Mouse (Mus musculus): ENCODE data around the gene Pan3. TPM values are rescaled to one million over a fixed set of nuclear protein-coding genes. Genes with fewer than 3 reads are reported as not detected.

Gene Pan3
- total RNA-seq, 1 experiment, result 57.3 TPM

- no peaks in the 10 kb centered on the region for H3K36me3 ChIP-seq (ENCODE audit: control insufficient read depth, insufficient read depth, low read length, poor library complexity, severe bottlenecking)
- in situ Hi-C loops (cut with MboI; ENCODE audit: low sequenced_read_pairs in 2 of 2, unreplicated experiment in 2 of 2), result no loop called here
- H3K4me3 ChIP-seq (ENCODE audit: insufficient read depth in 1 of 2, low read depth in 1 of 2, low read length in 2 of 2, poor library complexity in 1 of 2, severe bottlenecking in 1 of 2), result no peak overlapping the region
- H3K9ac ChIP-seq (ENCODE audit: insufficient read depth, low read depth, low read length, poor library complexity, severe bottlenecking), result no peak overlapping the region
- no peak for DNase-seq (ENCODE audit: low read depth, low spot score)
- no peak overlapping the region for H3K27ac ChIP-seq (ENCODE audit: insufficient read depth, low read depth, low read length, poor library complexity, severe bottlenecking)
- H3K4me1 ChIP-seq (ENCODE audit: control insufficient read depth in 2 of 2, insufficient read depth in 2 of 2, low read length in 2 of 2, poor library complexity in 1 of 2), result no peaks in the 10 kb centered on the region
- TF ChIP-seq ZNF384 (IDR thresholded peaks at IDR 0.05; ENCODE audit: low read depth, low read length) (no peak), MAFK (IDR thresholded peaks at IDR 0.05; ENCODE audit: insufficient read depth, low read depth, low read length) (no peak), ZC3H11A (IDR thresholded peaks at IDR 0.05; ENCODE audit: borderline replicate concordance, low read depth, low read length) (no peak), CHD2 (IDR thresholded peaks at IDR 0.05; ENCODE audit: low read depth, low read length) (no peak), HCFC1 (IDR thresholded peaks at IDR 0.05; ENCODE audit: borderline replicate concordance, insufficient read depth, low read length) (no peak)
- no peaks in the 10 kb centered on the region for H3K9me3 ChIP-seq (ENCODE audit: control insufficient read depth, insufficient read depth, low read depth, low read length)
Measured at GRCm38 (mm10) chr5:147473071-147473470, 43.1 kb downstream of the Pan3 start.

- Histone ChIP-seq H3K4me1 (ENCODE audit: control insufficient read depth in 2 of 2, insufficient read depth in 2 of 2, low read length in 2 of 2, poor library complexity in 1 of 2) (no peaks in the 10 kb centered on the region), H3K9ac (ENCODE audit: insufficient read depth, low read depth, low read length, poor library complexity, severe bottlenecking) (no peak overlapping the region), H3K36me3 (ENCODE audit: control insufficient read depth, insufficient read depth, low read length, poor library complexity, severe bottlenecking) (no peaks in the 10 kb centered on the region), H3K4me3 (ENCODE audit: insufficient read depth in 1 of 2, low read depth in 1 of 2, low read length in 2 of 2, poor library complexity in 1 of 2, severe bottlenecking in 1 of 2) (no peak overlapping the region), H3K9me3 (ENCODE audit: control insufficient read depth, insufficient read depth, low read depth, low read length) (no peaks in the 10 kb centered on the region), H3K27ac (ENCODE audit: insufficient read depth, low read depth, low read length, poor library complexity, severe bottlenecking) (no peak overlapping the region)
- no peak for DNase-seq (ENCODE audit: low read depth, low spot score)
- no peak for TF ChIP-seq CHD2 (IDR thresholded peaks at IDR 0.05; ENCODE audit: low read depth, low read length)
- TF ChIP-seq MAFK (IDR thresholded peaks at IDR 0.05; ENCODE audit: insufficient read depth, low read depth, low read length), result no peak
- no peak for TF ChIP-seq ZC3H11A (IDR thresholded peaks at IDR 0.05; ENCODE audit: borderline replicate concordance, low read depth, low read length)
- no peak for TF ChIP-seq ZNF384 (IDR thresholded peaks at IDR 0.05; ENCODE audit: low read depth, low read length)
- no peak for TF ChIP-seq HCFC1 (IDR thresholded peaks at IDR 0.05; ENCODE audit: borderline replicate concordance, insufficient read depth, low read length)
- in situ Hi-C loops (cut with MboI; ENCODE audit: low sequenced_read_pairs in 2 of 2, unreplicated experiment in 2 of 2), result no loop called here
Measured at GRCm38 (mm10) chr5:147473856-147474255, 43.9 kb downstream of the Pan3 start.

- Histone ChIP-seq H3K4me3 (ENCODE audit: insufficient read depth in 1 of 2, low read depth in 1 of 2, low read length in 2 of 2, poor library complexity in 1 of 2, severe bottlenecking in 1 of 2) (no peak overlapping the region), H3K9ac (ENCODE audit: insufficient read depth, low read depth, low read length, poor library complexity, severe bottlenecking) (no peak overlapping the region), H3K9me3 (ENCODE audit: control insufficient read depth, insufficient read depth, low read depth, low read length) (no peaks in the 10 kb centered on the region), H3K4me1 (ENCODE audit: control insufficient read depth in 2 of 2, insufficient read depth in 2 of 2, low read length in 2 of 2, poor library complexity in 1 of 2) (no peaks in the 10 kb centered on the region), H3K36me3 (ENCODE audit: control insufficient read depth, insufficient read depth, low read length, poor library complexity, severe bottlenecking) (no peaks in the 10 kb centered on the region; the same call in 1 of the 2 replicates), H3K27ac (ENCODE audit: insufficient read depth, low read depth, low read length, poor library complexity, severe bottlenecking) (no peak overlapping the region)
- in situ Hi-C loops (cut with MboI; ENCODE audit: low sequenced_read_pairs in 2 of 2, unreplicated experiment in 2 of 2), result no loop called here
- TF ChIP-seq HCFC1 (IDR thresholded peaks at IDR 0.05; ENCODE audit: borderline replicate concordance, insufficient read depth, low read length) (no peak), ZNF384 (IDR thresholded peaks at IDR 0.05; ENCODE audit: low read depth, low read length) (no peak), ZC3H11A (IDR thresholded peaks at IDR 0.05; ENCODE audit: borderline replicate concordance, low read depth, low read length) (no peak), MAFK (IDR thresholded peaks at IDR 0.05; ENCODE audit: insufficient read depth, low read depth, low read length) (no peak), CHD2 (IDR thresholded peaks at IDR 0.05; ENCODE audit: low read depth, low read length) (no peak)
- DNase-seq (ENCODE audit: low read depth, low spot score), result no peak
Measured at GRCm38 (mm10) chr5:147476109-147476508, 46.1 kb downstream of the Pan3 start.

GRCm38 (mm10) chr5:147477106-147477505 lies 47.1 kb downstream of the Pan3 start:
- DNase-seq (ENCODE audit: low read depth, low spot score), result no peak
- Histone ChIP-seq H3K9ac (ENCODE audit: insufficient read depth, low read depth, low read length, poor library complexity, severe bottlenecking) (no peak overlapping the region), H3K9me3 (ENCODE audit: control insufficient read depth, insufficient read depth, low read depth, low read length) (no peaks in the 10 kb centered on the region), H3K4me1 (ENCODE audit: control insufficient read depth in 2 of 2, insufficient read depth in 2 of 2, low read length in 2 of 2, poor library complexity in 1 of 2) (no peaks in the 10 kb centered on the region), H3K27ac (ENCODE audit: insufficient read depth, low read depth, low read length, poor library complexity, severe bottlenecking) (no peak overlapping the region), H3K4me3 (ENCODE audit: insufficient read depth in 1 of 2, low read depth in 1 of 2, low read length in 2 of 2, poor library complexity in 1 of 2, severe bottlenecking in 1 of 2) (no peak overlapping the region), H3K36me3 (ENCODE audit: control insufficient read depth, insufficient read depth, low read length, poor library complexity, severe bottlenecking) (no peaks in the 10 kb centered on the region; the same call in 1 of the 2 replicates)
- TF ChIP-seq ZNF384 (IDR thresholded peaks at IDR 0.05; ENCODE audit: low read depth, low read length) (no peak), ZC3H11A (IDR thresholded peaks at IDR 0.05; ENCODE audit: borderline replicate concordance, low read depth, low read length) (no peak), MAFK (IDR thresholded peaks at IDR 0.05; ENCODE audit: insufficient read depth, low read depth, low read length) (no peak), HCFC1 (IDR thresholded peaks at IDR 0.05; ENCODE audit: borderline replicate concordance, insufficient read depth, low read length) (no peak), CHD2 (IDR thresholded peaks at IDR 0.05; ENCODE audit: low read depth, low read length) (no peak)
- in situ Hi-C loops (cut with MboI; ENCODE audit: low sequenced_read_pairs in 2 of 2, unreplicated experiment in 2 of 2), result no loop called here

- Histone ChIP-seq H3K36me3 (ENCODE audit: control insufficient read depth, insufficient read depth, low read length, poor library complexity, severe bottlenecking) (no peaks in the 10 kb centered on the region; the same call in 1 of the 2 replicates), H3K9ac (ENCODE audit: insufficient read depth, low read depth, low read length, poor library complexity, severe bottlenecking) (no peak overlapping the region), H3K27ac (ENCODE audit: insufficient read depth, low read depth, low read length, poor library complexity, severe bottlenecking) (no peak overlapping the region), H3K4me3 (ENCODE audit: insufficient read depth in 1 of 2, low read depth in 1 of 2, low read length in 2 of 2, poor library complexity in 1 of 2, severe bottlenecking in 1 of 2) (no peak overlapping the region), H3K4me1 (ENCODE audit: control insufficient read depth in 2 of 2, insufficient read depth in 2 of 2, low read length in 2 of 2, poor library complexity in 1 of 2) (no peaks in the 10 kb centered on the region), H3K9me3 (ENCODE audit: control insufficient read depth, insufficient read depth, low read depth, low read length) (no peaks in the 10 kb centered on the region)
- in situ Hi-C loops (cut with MboI; ENCODE audit: low sequenced_read_pairs in 2 of 2, unreplicated experiment in 2 of 2), result no loop called here
- no peak for TF ChIP-seq CHD2 (IDR thresholded peaks at IDR 0.05; ENCODE audit: low read depth, low read length)
- TF ChIP-seq ZC3H11A (IDR thresholded peaks at IDR 0.05; ENCODE audit: borderline replicate concordance, low read depth, low read length), result no peak
- TF ChIP-seq HCFC1 (IDR thresholded peaks at IDR 0.05; ENCODE audit: borderline replicate concordance, insufficient read depth, low read length), result no peak
- no peak for TF ChIP-seq ZNF384 (IDR thresholded peaks at IDR 0.05; ENCODE audit: low read depth, low read length)
- no peak for TF ChIP-seq MAFK (IDR thresholded peaks at IDR 0.05; ENCODE audit: insufficient read depth, low read depth, low read length)
- no peak for DNase-seq (ENCODE audit: low read depth, low spot score)
Measured at GRCm38 (mm10) chr5:147479341-147479740, 49.4 kb downstream of the Pan3 start.
